Mouse (Mus musculus) urinary bladder, postnatal 10 days (tissue): ENCODE data around the gene Hist1h2ba.

Experiments
- DNase-seq: peaks from one replicate; pipeline ENCODE4 v3.0.0; 2022; ENCODE audit warnings: low spot score

Hist1h2ba gene

GRCm38 (mm10) chr13:23906906-23907305 lies 27.1 kb downstream of the Hist1h2ba start:
- no peak for DNase-seq

DNA sequence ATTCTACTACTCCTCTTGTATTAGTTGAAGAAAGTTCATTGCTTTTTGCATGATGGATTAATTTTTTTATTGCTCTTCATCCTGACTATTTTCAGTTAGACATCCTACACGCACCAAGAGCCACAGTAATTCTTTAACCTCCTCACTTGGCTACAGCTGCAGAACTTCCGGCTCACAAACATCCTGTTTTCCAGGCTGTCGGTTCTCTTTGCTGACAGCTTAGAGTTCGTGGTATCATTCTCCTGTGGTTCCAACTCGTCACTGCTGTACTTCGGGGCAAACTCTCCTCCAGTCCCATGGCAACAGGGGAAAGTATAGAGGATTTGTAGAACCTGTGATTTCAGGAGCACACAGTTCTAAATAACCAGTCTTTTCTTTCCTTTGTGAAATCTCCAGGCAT lies 35.7 kb downstream of the Hist1h2ba start:
- DNase-seq, result no peak

DNA sequence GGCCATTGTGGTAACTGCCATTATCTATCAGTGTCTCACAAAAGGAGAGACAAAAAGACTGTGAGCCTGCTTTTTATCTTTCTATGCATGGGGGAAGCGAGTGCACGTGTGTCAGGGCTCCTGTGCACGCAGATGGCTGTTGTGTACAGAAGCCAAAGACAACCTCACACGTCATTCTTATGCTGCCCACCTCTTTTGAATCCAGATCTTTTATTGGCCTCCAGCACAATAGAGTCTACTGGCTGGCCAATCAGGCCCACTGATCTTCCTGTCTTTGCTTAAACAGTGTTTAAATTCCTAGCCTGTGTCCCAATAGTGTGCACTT lies 40.7 kb downstream of the Hist1h2ba start:
- no peak for DNase-seq

- DNase-seq, result no peak
Observed at GRCm38 (mm10) chr13:23892592-23893268, 41.2 kb downstream of the Hist1h2ba start.

GRCm38 (mm10) chr13:23889011-23889605 lies 44.8 kb downstream of the Hist1h2ba start:
- DNase-seq, result no peak

DNA sequence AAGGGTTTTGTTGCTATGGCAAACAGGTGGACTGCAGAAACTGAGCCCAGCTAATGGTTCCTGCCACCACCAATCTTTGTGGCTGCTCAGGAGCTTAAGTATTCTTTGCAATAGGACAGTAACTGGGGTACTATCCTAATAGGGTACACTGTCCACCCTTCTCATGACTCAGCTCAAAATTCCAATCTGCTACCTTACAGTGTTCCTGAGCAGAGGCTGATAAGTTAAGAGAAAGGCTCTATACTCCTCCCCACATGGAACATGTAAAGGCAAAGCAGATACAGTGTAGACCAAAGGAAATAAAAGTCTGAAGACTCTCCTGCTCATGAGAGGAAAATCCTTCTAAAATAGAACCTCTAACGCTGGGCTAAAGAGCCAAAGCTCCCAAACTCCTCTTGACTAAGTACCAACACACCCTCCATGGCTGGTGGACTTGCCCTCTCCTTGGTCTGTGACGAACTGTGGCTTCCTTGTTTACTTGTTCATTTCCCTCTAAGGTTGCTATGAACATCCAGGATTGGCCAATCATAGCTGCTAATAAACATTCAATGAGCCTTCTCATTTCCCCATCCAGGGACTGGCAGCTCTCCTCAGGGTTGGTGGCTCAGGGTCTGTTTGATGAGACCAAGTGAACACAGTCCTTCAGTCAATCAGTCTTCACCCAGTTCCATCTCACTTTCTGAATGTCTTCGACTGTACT lies 46.8 kb downstream of the Hist1h2ba start:
- no peak for DNase-seq

- no peak for DNase-seq
Observed at GRCm38 (mm10) chr13:23885540-23885939, 48.4 kb downstream of the Hist1h2ba start.
